Comparison of ENCODE assay signal across 35 mouse cellular contexts in genomic region chr2:102801899-102802298, GRCm38 (mm10).
"Had no signal": no experiment of that assay in that cellular context is flagged by ENCODE, and none has a peak within 500 bp of the region (broad histone marks: within the 10 kb centered on the region; RNA-seq: fewer than 3 reads in every experiment).

No protein-coding gene starts in this region.

- H3K27me3 ChIP-seq: heart, embryonic 12.5 days; heart, embryonic 13.5 days; heart, embryonic 15.5 days; hindbrain, embryonic 12.5 days; hindbrain, embryonic 13.5 days; hindbrain, embryonic 15.5 days; intestine, embryonic 15.5 days; kidney, embryonic 15.5 days had no signal

- H3K9me3 ChIP-seq: heart, embryonic 12.5 days; heart, embryonic 13.5 days; heart, embryonic 15.5 days; hindbrain, embryonic 10.5 days; hindbrain, embryonic 12.5 days; hindbrain, embryonic 13.5 days; hindbrain, embryonic 15.5 days; intestine, embryonic 15.5 days; kidney, embryonic 15.5 days had no signal

- H3K4me1 ChIP-seq: heart, embryonic 12.5 days; heart, embryonic 13.5 days; heart, embryonic 15.5 days; hindbrain, embryonic 10.5 days; hindbrain, embryonic 12.5 days; hindbrain, embryonic 13.5 days; hindbrain, embryonic 15.5 days; intestine, embryonic 15.5 days; kidney, embryonic 15.5 days had no signal

- DNase-seq: heart, postnatal 10 days; heart, postnatal 14 days; heart, postnatal 36 days; heart, postnatal 4 days; kidney, adult 11 months; kidney, adult 18-20 months; kidney, adult 2 months; kidney, adult 8-10 months; kidney, adult 9 months; kidney, postnatal 10 days; kidney, postnatal 14 days; kidney, postnatal 25 days; kidney, postnatal 36 days; kidney, postnatal 4 days; layer of hippocampus, adult 9-11 months; layer of hippocampus, postnatal 36 days had no signal

- H3K9ac ChIP-seq: heart, embryonic 12.5 days; heart, embryonic 13.5 days; heart, embryonic 15.5 days; hindbrain, embryonic 12.5 days; hindbrain, embryonic 13.5 days; hindbrain, embryonic 14.5 days; hindbrain, embryonic 15.5 days; intestine, embryonic 15.5 days; kidney, embryonic 15.5 days had no signal

- H3K4me2 ChIP-seq: heart, embryonic 11.5 days; heart, embryonic 12.5 days; heart, embryonic 13.5 days; heart, embryonic 15.5 days; hindbrain, embryonic 12.5 days; hindbrain, embryonic 13.5 days; hindbrain, embryonic 14.5 days; hindbrain, embryonic 15.5 days; intestine, embryonic 15.5 days; kidney, embryonic 15.5 days had no signal

- ATAC-seq: hindbrain, embryonic 16.5 days; hindbrain, postnatal 0 days; inflammation-experienced regulatory T-cells, adult 6 months; intestine, embryonic 15.5 days; intestine, embryonic 16.5 days; intestine, postnatal 0 days had no signal

- H3K27ac ChIP-seq: heart, embryonic 13.5 days; heart, embryonic 15.5 days; hindbrain, embryonic 10.5 days; hindbrain, embryonic 12.5 days; hindbrain, embryonic 13.5 days; hindbrain, embryonic 14.5 days; hindbrain, embryonic 15.5 days; hindbrain, postnatal 0 days; intestine, embryonic 15.5 days; kidney, embryonic 15.5 days; kidney, postnatal 0 days; layer of hippocampus, adult 2 months; left cerebral cortex, adult 2 months had no signal

- H3K4me3 ChIP-seq: heart, embryonic 12.5 days; heart, embryonic 13.5 days; heart, embryonic 15.5 days; hindbrain, embryonic 10.5 days; hindbrain, embryonic 12.5 days; hindbrain, embryonic 13.5 days; hindbrain, embryonic 15.5 days; intestine, embryonic 15.5 days; kidney, embryonic 15.5 days; layer of hippocampus, adult 2 months; left cerebral cortex, adult 2 months had no signal

- H3K36me3 ChIP-seq: heart, embryonic 12.5 days; heart, embryonic 13.5 days; heart, embryonic 15.5 days; hindbrain, embryonic 10.5 days; hindbrain, embryonic 12.5 days; hindbrain, embryonic 13.5 days; hindbrain, embryonic 15.5 days; kidney, embryonic 15.5 days had no signal
